Mouse (Mus musculus): ENCODE measurements at regions not wholly inside any gene's neighbourhood (a gene's known extent, or its start where the extent isn't known, plus 50 kb on each side); places are given as distances from the start of the nearest gene placed in this dataset.

- no peak for DNase-seq (ENCODE audit: low spot score)
Measured at GRCm38 (mm10) chr6:50970770-50971169, 316.5 kb upstream of the Npvf start.

- no peak for DNase-seq (ENCODE audit: low spot score)
Measured at GRCm38 (mm10) chr6:50972268-50972667, 318.0 kb upstream of the Npvf start.

GRCm38 (mm10) chr6:50973231-50973654, 319.0 kb upstream of the Npvf start:
- no peak for DNase-seq (ENCODE audit: low spot score)

- DNase-seq (ENCODE audit: low spot score): no peak
Measured at GRCm38 (mm10) chr6:50973815-50974214, 319.6 kb upstream of the Npvf start.

- DNase-seq (ENCODE audit: low spot score): no peak
Measured at GRCm38 (mm10) chr6:50974961-50975360, 320.7 kb upstream of the Npvf start.

GRCm38 (mm10) chr6:50976973-50977372, 322.7 kb upstream of the Npvf start:
- no peak for DNase-seq (ENCODE audit: low spot score)

- no peak for DNase-seq (ENCODE audit: low spot score)
Measured at GRCm38 (mm10) chr6:50977381-50977780, 323.1 kb upstream of the Npvf start.

- no peak for DNase-seq (ENCODE audit: low spot score)
Measured at GRCm38 (mm10) chr6:50978016-50978415, 323.8 kb upstream of the Npvf start.

GRCm38 (mm10) chr6:50978571-50978970, 324.3 kb upstream of the Npvf start:
- no peak for DNase-seq (ENCODE audit: low spot score)

GRCm38 (mm10) chr6:50979764-50980163, 325.5 kb upstream of the Npvf start:
- no peak for DNase-seq (ENCODE audit: low spot score)

- DNase-seq (ENCODE audit: low spot score): no peak
Measured at GRCm38 (mm10) chr6:50980311-50980710, 326.1 kb upstream of the Npvf start.

GRCm38 (mm10) chr6:50981702-50982309, 327.6 kb upstream of the Npvf start:
- DNase-seq (ENCODE audit: low spot score): no peak

- DNase-seq (ENCODE audit: low spot score): no peak
Measured at GRCm38 (mm10) chr6:50982856-50983255, 328.6 kb upstream of the Npvf start.

GRCm38 (mm10) chr6:50983511-50984099, 329.4 kb upstream of the Npvf start:
- DNase-seq (ENCODE audit: low spot score): no peak

GRCm38 (mm10) chr6:50984157-50984905, 330.1 kb upstream of the Npvf start:
- no peak for DNase-seq (ENCODE audit: low spot score)

- DNase-seq (ENCODE audit: low spot score): no peak
Measured at GRCm38 (mm10) chr6:50986270-50986924, 332.2 kb upstream of the Npvf start.

GRCm38 (mm10) chr6:50988561-50988960, 334.3 kb upstream of the Npvf start:
- no peak for DNase-seq (ENCODE audit: low spot score)

GRCm38 (mm10) chr6:50991528-50992125, 337.4 kb upstream of the Npvf start:
- DNase-seq (ENCODE audit: low spot score): no peak

- no peak for DNase-seq (ENCODE audit: low spot score)
Measured at GRCm38 (mm10) chr6:50993952-50994351, 339.7 kb upstream of the Npvf start.

- no peak for DNase-seq (ENCODE audit: low spot score)
Measured at GRCm38 (mm10) chr6:51002713-51003112, 348.5 kb upstream of the Npvf start.

- no peak for DNase-seq (ENCODE audit: low spot score)
Measured at GRCm38 (mm10) chr6:51006074-51006591, 351.9 kb upstream of the Npvf start.
